28 mouse cellular contexts compared by ENCODE assay signal in the genomic region with DNA sequence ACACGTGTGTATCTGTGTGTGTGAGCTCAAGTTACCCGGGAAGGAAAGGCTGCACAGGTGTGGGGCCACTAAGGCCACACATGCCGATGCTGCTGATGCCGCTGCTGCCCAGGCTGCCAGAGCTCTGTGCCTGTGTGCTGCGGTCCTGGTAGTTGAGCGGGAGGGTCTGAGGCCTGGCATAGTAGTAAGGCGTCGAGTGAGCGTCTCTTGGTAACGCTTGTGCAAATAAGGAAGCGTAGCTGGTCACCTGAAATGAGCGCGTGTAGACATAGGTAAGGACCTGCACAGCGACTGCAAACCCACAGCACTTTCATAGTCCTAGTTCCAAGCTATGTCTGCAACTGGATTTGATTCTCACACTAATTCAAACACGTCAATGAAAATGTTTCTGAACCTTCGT.
"Had no signal": no experiment of that assay in that cellular context is flagged by ENCODE, and none has a peak within 500 bp of the region (broad histone marks: within the 10 kb centered on the region; RNA-seq: fewer than 3 reads in every experiment).

No protein-coding gene starts in this region.

- H3K4me1 ChIP-seq: embryonic facial prominence, embryonic 10.5 days; embryonic facial prominence, embryonic 12.5 days; embryonic facial prominence, embryonic 13.5 days; forebrain, embryonic 10.5 days; forebrain, embryonic 12.5 days; forebrain, embryonic 13.5 days; forebrain, embryonic 15.5 days had no signal

- ATAC-seq: forebrain, embryonic 13.5 days; forebrain, embryonic 14.5 days; forebrain, embryonic 15.5 days; forebrain, embryonic 16.5 days; forebrain, postnatal 0 days had no signal

- H3K27ac ChIP-seq: embryonic facial prominence, embryonic 10.5 days; embryonic facial prominence, embryonic 12.5 days; embryonic facial prominence, embryonic 13.5 days; embryonic facial prominence, embryonic 15.5 days; forebrain, embryonic 10.5 days; forebrain, embryonic 12.5 days; forebrain, embryonic 13.5 days; forebrain, embryonic 15.5 days; gastrocnemius, adult 2 months had no signal

- DNase-seq: cerebellum, adult 18-20 months; cerebellum, adult 2 months; cerebellum, adult 8-10 months; cerebellum, adult 9-10 months; cerebellum, adult 9-11 months; cerebellum, postnatal 10 days; cerebellum, postnatal 14 days; cerebellum, postnatal 25 days; cerebellum, postnatal 36 days; embryo, embryonic 11 days; forebrain, postnatal 0 days; gastrocnemius, adult 2 months; gastrocnemius, postnatal 10 days; gastrocnemius, postnatal 14 days; gastrocnemius, postnatal 25 days; gastrocnemius, postnatal 36 days; heart, adult 11 months had no signal

- H3K9me3 ChIP-seq: embryonic facial prominence, embryonic 10.5 days; embryonic facial prominence, embryonic 12.5 days; embryonic facial prominence, embryonic 13.5 days; embryonic facial prominence, embryonic 15.5 days; forebrain, embryonic 10.5 days; forebrain, embryonic 12.5 days; forebrain, embryonic 13.5 days; forebrain, embryonic 15.5 days had no signal

- H3K4me3 ChIP-seq: embryonic facial prominence, embryonic 10.5 days; embryonic facial prominence, embryonic 12.5 days; embryonic facial prominence, embryonic 13.5 days; embryonic facial prominence, embryonic 15.5 days; erythroblast, embryonic 14.5 days; forebrain, embryonic 10.5 days; forebrain, embryonic 12.5 days; forebrain, embryonic 13.5 days; forebrain, embryonic 15.5 days; gastrocnemius, adult 2 months had no signal

- H3K9ac ChIP-seq: embryonic facial prominence, embryonic 12.5 days; embryonic facial prominence, embryonic 13.5 days; embryonic facial prominence, embryonic 15.5 days; forebrain, embryonic 12.5 days; forebrain, embryonic 13.5 days; forebrain, embryonic 15.5 days; forebrain, postnatal 0 days had no signal

- H3K4me2 ChIP-seq: embryonic facial prominence, embryonic 12.5 days; embryonic facial prominence, embryonic 13.5 days; embryonic facial prominence, embryonic 15.5 days; forebrain, embryonic 12.5 days; forebrain, embryonic 13.5 days; forebrain, embryonic 15.5 days had no signal

- H3K27me3 ChIP-seq: embryonic facial prominence, embryonic 12.5 days; embryonic facial prominence, embryonic 13.5 days; embryonic facial prominence, embryonic 15.5 days; forebrain, embryonic 12.5 days; forebrain, embryonic 13.5 days; forebrain, embryonic 15.5 days had no signal
